Mouse (Mus musculus) midbrain, embryonic 15.5 days (tissue): ENCODE data around the gene Dennd2a. TPM values are rescaled to one million over a fixed set of nuclear protein-coding genes. Genes with fewer than 3 reads are reported as not detected.

ENCODE experiments used
- ATAC-seq: fragments of 200-750 bp; cut with Nextera tagmentation; replicated peaks from 2 replicates; pipeline ENCODE4 v1.8.0; 2017; ENCODE audit warnings: moderate TSS enrichment
- H3K27ac ChIP-seq: fragments of 300-500 bp; sonication (generic); 2 replicates; pipeline ENCODE4 v1.5.1; 2015; ENCODE audit warnings: mild to moderate bottlenecking, inconsistent platforms
- H3K27me3 ChIP-seq: fragments of 300-500 bp; sonication (generic); replicated peaks from 2 replicates; pipeline ENCODE4 v1.6.1; 2015; ENCODE audit warnings: inconsistent platforms
- H3K36me3 ChIP-seq: fragments of 300-500 bp; sonication (generic); replicated peaks from 2 replicates; pipeline ENCODE4 v1.6.1; 2015; ENCODE audit warnings: inconsistent platforms
- H3K4me1 ChIP-seq: fragments of 300-500 bp; sonication (generic); 2 replicates; pipeline ENCODE4 v1.6.1; 2015; ENCODE audit warnings: inconsistent platforms
- H3K4me2 ChIP-seq: fragments of 300-500 bp; sonication (generic); 2 replicates; pipeline ENCODE4 v1.6.1; 2015; ENCODE audit warnings: inconsistent platforms, mild to moderate bottlenecking, moderate library complexity
- H3K4me3 ChIP-seq: fragments of 300-500 bp; sonication (generic); 2 replicates; pipeline ENCODE4 v1.5.1; 2015; ENCODE audit warnings: mild to moderate bottlenecking, inconsistent platforms
- H3K9ac ChIP-seq: fragments of 300-500 bp; sonication (generic); 2 replicates; pipeline ENCODE4 v1.6.1; 2015; ENCODE audit warnings: mild to moderate bottlenecking, inconsistent platforms
- H3K9me3 ChIP-seq: fragments of 300-500 bp; sonication (generic); 2 replicates; pipeline ENCODE4 v1.6.1; 2016; ENCODE audit warnings: inconsistent platforms
- WGBS: fragments of 180-500 bp; shearing (Covaris S2); methylation state at CpG from one replicate; pipeline ENCODE4 v1.1.7; 2015; ENCODE audit warnings: mixed read lengths; 5-methylcytosine and 5-hydroxymethylcytosine counted together
- polyA plus RNA-seq: library from polyadenylated mRNA; unstranded; fragments of >200 nt; fragmentation: Nextera tagmentation; extraction: Ambion mirVana; gene quantifications from 2 replicates; pipeline ENCODE4 v1.2.1, GENCODE M21; 2015

Gene Dennd2a
- polyA plus RNA-seq, 1 experiment from 2014 or later = 21.0 TPM

DNA sequence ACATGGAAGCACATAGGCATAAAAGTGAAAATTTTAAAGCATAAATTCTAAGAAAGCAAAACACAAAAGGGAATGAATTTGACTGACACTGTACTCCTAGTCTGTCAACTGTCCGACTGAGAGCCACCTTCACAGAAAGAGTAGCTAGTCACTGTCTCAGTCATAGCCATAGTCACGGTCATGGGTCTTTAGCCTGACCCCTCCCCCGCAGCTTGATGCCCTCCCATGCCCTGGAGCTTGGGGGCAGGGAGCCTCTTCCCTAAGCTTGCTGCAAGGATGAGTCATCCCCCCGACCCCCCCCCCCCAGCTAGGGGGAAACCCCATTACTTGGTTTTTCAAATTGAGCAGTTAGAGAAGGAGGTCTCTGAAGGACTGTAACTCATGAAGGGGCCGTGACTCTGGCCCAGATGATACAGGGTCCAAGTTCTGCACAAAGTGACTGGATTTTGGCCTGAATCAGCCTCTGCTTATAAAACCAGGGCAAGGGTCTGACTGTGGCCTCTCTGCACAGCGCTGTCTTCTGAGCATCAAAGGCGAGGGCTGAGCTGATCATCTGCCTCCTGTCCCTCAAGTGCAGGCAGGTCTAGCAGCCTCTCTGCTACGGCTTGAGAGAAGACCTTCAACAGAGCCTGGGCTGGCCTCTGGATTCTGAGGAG lies 5.6 kb downstream of the Dennd2a start:
- Histone ChIP-seq H3K27me3 (no peaks in the 10 kb centered on the region), H3K9ac (no peak overlapping the region), H3K4me3 (no peak overlapping the region), H3K36me3 (no peaks in the 10 kb centered on the region), H3K27ac (no peak overlapping the region), H3K4me2 (no peak overlapping the region), H3K4me1 (peaks cover 35% of the 10 kb centered on the region), H3K9me3 (no peaks in the 10 kb centered on the region)
- 62% methylated on average over 8 of the region's 8 CpGs for whole genome bisulfite sequencing
- no peak for ATAC-seq

DNA sequence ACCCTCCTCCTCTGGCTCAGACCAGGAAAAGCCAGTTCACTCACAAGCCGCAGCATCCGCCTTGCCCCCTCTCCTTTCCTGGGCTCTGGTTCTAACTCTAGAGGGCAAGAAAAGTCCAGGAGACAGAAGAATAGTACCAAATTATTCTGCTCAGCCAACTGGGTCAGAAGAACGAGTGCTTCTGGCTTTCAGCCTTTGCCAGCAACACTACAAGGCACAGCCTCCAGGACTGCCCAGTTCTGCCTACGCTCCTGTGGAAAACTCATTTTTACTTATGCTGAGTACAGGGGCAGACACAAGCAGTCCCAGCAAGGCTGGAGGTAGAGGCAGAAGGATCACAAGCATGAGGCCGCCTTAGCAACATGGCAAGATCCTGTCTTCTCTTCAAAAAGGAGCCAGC lies 9.6 kb downstream of the Dennd2a start:
- Histone ChIP-seq H3K36me3 (no peaks in the 10 kb centered on the region), H3K4me1 (peaks cover 33% of the 10 kb centered on the region), H3K27ac (no peak overlapping the region), H3K9ac (no peak overlapping the region), H3K9me3 (no peaks in the 10 kb centered on the region), H3K4me2 (no peak overlapping the region), H3K27me3 (no peaks in the 10 kb centered on the region), H3K4me3 (no peak overlapping the region)
- WGBS = 75% methylated on average over 5 of the region's 5 CpGs
- no peak for ATAC-seq

DNA sequence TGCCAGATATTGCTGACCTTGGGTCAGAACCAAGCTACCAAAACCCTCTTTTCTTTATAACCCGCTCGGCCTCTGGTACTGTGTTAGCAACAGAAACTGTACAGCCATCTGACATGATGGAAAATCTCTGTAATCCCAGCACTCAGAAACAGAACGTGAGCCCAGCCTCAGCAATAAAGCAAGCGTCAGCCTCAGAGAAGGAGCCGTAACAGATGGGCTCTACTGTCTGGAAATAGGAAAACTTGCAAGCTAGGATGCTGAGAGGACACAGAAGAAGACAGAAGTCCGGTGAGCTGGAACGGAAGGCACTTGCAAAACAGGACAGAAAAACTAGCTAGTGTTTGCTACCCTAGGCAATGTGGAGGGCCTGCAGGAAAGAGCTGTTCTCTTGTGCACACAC lies 12.2 kb downstream of the Dennd2a start:
- no peaks in the 10 kb centered on the region for H3K9me3 ChIP-seq
- peaks cover 40% of the 10 kb centered on the region for H3K4me1 ChIP-seq
- H3K27ac ChIP-seq = 0 out of 2 replicates have a peak overlapping the region, but pooled peaks have one; percentile 4
- no peaks in the 10 kb centered on the region for H3K27me3 ChIP-seq
- H3K9ac ChIP-seq = no peak overlapping the region
- no peaks in the 10 kb centered on the region for H3K36me3 ChIP-seq
- H3K4me3 ChIP-seq = no peak overlapping the region
- ATAC-seq = no peak
- H3K4me2 ChIP-seq = no peak overlapping the region
- WGBS = 85% methylated on average over 7 of the region's 7 CpGs

DNA sequence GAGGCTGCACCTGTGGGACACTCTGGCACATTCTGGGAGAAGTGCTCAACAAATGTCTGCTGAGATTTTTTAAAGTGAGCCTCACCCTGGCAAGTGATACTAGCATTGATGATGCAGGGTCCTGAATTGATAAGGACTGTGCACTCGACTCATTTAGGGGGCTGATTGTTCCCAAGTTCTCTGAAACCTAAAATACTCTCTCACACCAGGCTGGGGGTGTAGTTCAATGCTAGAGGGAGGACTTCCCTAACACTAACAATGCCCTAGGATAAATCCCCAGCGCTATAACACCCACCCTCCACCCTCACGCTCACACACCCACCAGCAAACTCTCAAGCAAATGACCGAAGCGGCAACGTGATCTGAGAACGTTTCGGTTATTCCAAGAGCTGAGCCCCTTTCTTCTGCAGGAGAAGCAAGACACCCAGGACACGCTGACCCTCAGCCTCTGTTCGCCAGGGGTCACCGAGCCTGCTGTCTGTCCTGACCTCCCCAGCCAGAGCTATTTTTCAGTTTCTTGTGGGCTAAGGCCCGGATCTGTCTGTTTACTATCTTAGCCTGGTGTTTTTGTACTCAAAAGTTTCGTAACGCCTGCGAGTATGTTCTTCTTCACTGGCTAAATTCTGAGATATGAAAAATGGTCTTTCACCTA lies 13.8 kb downstream of the Dennd2a start:
- Histone ChIP-seq H3K27ac (peak overlapping the region; percentile 71), H3K9me3 (no peaks in the 10 kb centered on the region), H3K27me3 (no peaks in the 10 kb centered on the region), H3K36me3 (no peaks in the 10 kb centered on the region), H3K4me3 (no peak overlapping the region), H3K9ac (no peak overlapping the region), H3K4me1 (peaks cover 54% of the 10 kb centered on the region), H3K4me2 (no peak overlapping the region)
- WGBS = 22% methylated on average over 15 of the region's 15 CpGs
- ATAC-seq = no peak

DNA sequence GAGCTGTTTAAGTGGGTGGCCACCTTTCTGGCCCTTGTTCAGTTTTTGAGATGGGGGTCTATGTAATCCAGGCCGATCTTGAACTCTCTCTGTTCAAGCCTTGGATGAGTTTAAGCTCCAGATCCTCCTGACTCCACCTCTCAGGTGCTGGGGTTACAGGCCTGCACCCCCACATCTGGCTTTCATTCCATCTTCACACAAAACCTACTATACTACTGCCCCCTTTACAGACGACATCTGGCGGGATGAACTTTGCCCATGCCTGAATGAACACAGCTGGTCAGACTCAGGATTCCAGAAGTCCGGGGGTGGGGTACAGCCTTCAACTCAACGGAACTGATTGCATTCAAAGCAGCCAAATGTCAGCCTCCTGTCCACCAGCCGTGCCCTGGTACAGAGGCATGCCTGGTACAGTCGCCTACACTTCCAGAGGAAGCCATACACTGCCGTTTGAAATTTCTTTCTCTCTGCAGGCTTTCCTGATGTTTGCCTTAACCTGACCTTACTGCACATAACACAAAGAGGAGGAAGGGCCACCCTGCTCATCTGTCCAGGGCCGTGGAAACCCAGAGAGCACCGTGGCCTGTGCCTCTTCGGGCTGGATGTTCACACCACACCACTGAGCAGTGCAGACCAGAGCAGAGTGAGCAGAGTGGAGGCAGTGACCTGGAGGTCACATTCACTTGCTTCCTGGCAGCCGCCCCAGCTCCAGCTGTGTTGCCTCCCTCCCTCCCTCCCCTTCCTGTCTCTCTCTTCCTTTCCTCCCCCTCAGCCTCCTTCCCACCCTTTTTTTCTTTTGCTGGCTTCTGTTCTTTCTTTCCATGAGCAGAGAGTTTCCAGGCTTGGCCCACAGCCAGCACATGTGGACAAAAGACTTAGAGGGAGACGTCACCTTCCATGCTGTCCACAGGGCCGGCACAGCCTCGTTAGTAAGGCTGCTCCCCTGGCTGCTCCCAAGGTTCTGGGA lies 14.8 kb downstream of the Dennd2a start:
- peak overlapping the region; percentile 71 for H3K27ac ChIP-seq
- ATAC-seq = peak; percentile 77

DNA sequence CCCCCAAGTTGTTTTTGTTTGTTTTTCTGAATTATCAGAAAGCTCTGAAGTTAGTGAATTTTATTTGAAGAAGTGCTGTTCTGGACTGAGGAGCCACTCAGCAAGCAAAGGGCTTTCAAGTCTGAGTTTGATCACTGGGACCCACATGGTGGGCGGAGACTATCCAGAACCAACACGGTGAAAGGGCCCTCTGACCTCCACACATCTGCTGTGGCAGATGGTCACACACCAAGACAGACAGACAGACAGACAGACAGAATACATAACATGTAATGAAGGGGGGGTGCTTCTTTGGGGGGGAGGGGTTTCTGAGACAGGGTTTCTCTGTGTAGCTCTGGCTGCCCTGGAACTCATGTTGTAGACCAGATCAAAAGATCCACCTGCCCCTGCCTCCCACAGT lies 17.1 kb downstream of the Dennd2a start:
- Histone ChIP-seq H3K9me3 (no peaks in the 10 kb centered on the region), H3K4me3 (no peak overlapping the region), H3K4me1 (peaks cover 57% of the 10 kb centered on the region), H3K27ac (no peak overlapping the region), H3K36me3 (no peaks in the 10 kb centered on the region), H3K27me3 (no peaks in the 10 kb centered on the region), H3K9ac (no peak overlapping the region), H3K4me2 (no peak overlapping the region)
- WGBS = 48% methylated on average over 2 of the region's 2 CpGs
- no peak for ATAC-seq

More for the DNA sequence above, 14.8 kb downstream of the Dennd2a start:
- Histone ChIP-seq H3K27me3 (no peaks in the 10 kb centered on the region), H3K36me3 (no peaks in the 10 kb centered on the region), H3K9ac (no peak overlapping the region), H3K4me1 (peaks cover 59% of the 10 kb centered on the region), H3K9me3 (no peaks in the 10 kb centered on the region), H3K4me3 (no peak overlapping the region), H3K4me2 (peak overlapping the region; percentile 21; the same call in 1 of the 2 replicates)
- WGBS = 17% methylated on average over 15 of the region's 15 CpGs

DNA sequence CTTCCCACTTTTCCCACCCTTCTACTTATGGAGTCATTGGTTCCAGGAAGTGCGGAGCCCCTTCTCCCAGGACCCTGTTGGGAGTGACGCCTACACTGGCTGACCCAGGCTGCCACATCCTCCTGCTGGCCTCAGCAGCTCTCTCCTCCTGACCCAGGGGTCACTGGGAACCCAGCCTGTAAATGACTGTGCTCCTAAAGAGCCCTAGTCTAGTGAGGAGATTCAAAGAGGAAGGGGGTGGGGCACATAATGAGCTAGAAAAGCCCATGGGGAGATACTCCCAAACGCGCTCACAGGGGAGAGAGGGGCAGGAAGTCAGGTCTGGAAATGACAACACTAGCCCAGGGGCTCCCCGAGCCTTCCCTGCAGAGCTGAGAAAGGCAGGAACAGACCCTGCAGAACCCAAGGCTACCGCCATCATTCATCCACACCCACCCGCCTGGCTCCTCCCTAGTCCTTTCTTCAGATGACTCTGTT lies 17.9 kb downstream of the Dennd2a start:
- Histone ChIP-seq H3K4me2 (peak overlapping the region; percentile 28), H3K9ac (0 out of 2 replicates have a peak overlapping the region, but pooled peaks have one; percentile 10)
- ATAC-seq = no peak

DNA sequence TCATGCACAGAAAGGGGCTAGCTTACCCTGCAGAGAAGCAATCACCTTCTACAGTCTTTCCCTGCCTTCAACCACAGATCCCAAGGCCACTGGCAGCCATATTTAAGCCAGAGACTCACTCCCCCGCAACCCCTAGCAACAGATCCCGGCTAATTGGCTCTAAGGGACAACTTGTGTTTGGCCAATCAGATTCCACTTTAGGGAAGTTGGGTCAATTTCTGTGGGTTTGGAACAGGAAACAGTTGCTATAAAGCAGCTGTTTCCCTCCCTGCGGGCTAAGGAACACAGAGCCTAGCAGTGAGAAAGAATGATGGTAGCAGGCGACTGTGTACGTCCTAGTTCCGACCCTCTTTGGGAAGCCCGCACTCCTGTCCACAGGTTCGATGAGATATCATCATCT lies 19.4 kb downstream of the Dennd2a start:
- H3K4me2 ChIP-seq = no peak overlapping the region
- H3K9me3 ChIP-seq = no peaks in the 10 kb centered on the region
- no peak overlapping the region for H3K9ac ChIP-seq
- no peak for ATAC-seq
- H3K4me3 ChIP-seq = no peak overlapping the region
- H3K27me3 ChIP-seq = no peaks in the 10 kb centered on the region
- no peak overlapping the region for H3K27ac ChIP-seq
- no peaks in the 10 kb centered on the region for H3K36me3 ChIP-seq
- H3K4me1 ChIP-seq = peaks cover 34% of the 10 kb centered on the region
- WGBS = 82% methylated on average over 8 of the region's 8 CpGs

More for the DNA sequence above, 17.9 kb downstream of the Dennd2a start:
- peak overlapping the region; percentile 35; the same call in 1 of the 2 replicates for H3K27ac ChIP-seq
- H3K9me3 ChIP-seq = no peaks in the 10 kb centered on the region
- no peaks in the 10 kb centered on the region for H3K36me3 ChIP-seq
- WGBS = 17% methylated on average over 7 of the region's 7 CpGs
- H3K4me3 ChIP-seq = no peak overlapping the region
- H3K4me1 ChIP-seq = peaks cover 49% of the 10 kb centered on the region
- no peaks in the 10 kb centered on the region for H3K27me3 ChIP-seq

DNA sequence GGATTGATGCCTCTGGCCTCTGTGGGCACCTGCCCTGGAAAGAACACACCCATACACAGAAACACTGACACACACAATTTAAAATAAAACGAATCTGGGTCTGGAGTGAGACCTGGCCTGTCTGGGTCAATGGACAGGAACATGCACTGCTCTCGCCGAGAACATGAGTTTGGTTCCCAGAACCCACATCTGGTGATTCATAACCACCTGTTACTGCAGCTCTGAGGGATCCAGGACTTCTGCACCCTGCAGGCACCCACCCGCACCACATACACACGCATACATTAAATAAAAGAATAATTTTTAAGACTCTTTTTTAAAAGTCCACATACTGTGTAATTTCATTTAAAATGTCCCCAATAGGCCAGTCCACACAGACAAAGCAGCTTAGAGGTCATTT lies 20.4 kb downstream of the Dennd2a start:
- Histone ChIP-seq H3K4me2 (no peak overlapping the region), H3K4me3 (no peak overlapping the region), H3K27ac (no peak overlapping the region), H3K4me1 (peaks cover 24% of the 10 kb centered on the region), H3K9ac (no peak overlapping the region), H3K27me3 (no peaks in the 10 kb centered on the region), H3K9me3 (no peaks in the 10 kb centered on the region), H3K36me3 (no peaks in the 10 kb centered on the region)
- WGBS = 98% methylated on average over 5 of the region's 5 CpGs
- no peak for ATAC-seq

DNA sequence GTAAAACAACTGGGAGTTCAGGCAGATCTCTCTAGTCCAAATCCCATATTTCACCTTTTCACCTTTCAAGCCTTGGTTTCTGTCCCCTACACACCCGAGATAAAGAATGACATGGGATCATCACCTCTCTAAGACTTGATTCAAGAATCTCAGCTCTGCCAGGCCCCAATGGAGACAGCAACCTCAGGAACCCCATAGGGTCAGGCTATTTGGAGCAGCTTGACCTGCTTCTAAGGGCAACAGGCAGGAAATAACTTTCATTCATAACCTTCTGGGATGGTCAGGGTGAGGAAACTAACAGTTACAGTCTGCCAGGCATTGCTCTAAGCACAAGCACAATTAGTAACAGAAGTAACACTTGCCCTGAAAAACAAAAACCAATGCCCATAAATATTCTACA lies 21.0 kb downstream of the Dennd2a start:
- no peak overlapping the region for H3K4me3 ChIP-seq
- no peak overlapping the region for H3K27ac ChIP-seq
- no peak overlapping the region for H3K4me2 ChIP-seq
- 72% methylated on average over 1 of the region's 1 CpGs for WGBS
- no peaks in the 10 kb centered on the region for H3K9me3 ChIP-seq
- H3K36me3 ChIP-seq = no peaks in the 10 kb centered on the region
- H3K4me1 ChIP-seq = peaks cover 24% of the 10 kb centered on the region
- no peaks in the 10 kb centered on the region for H3K27me3 ChIP-seq
- no peak overlapping the region for H3K9ac ChIP-seq
- ATAC-seq = no peak

DNA sequence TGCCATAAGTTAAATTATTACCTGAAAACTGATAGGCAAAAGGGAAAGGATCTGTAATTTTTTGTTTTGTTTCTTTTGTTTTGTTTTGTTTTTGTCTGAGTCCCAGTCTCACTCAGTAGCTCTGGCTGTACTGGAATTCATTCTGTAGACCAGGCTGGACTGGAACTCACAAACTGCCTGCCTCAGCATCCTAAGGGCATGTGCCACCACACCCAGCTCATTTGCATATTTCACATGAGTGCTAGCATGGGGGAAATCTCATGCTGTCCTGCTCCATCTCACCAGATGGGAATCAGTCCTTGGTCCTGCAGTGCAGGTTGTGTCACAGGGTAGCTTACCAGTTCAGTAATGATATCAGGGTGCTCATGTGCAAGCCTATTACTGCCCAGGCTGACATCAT lies 22.7 kb downstream of the Dennd2a start:
- no peak for ATAC-seq
- Histone ChIP-seq H3K4me2 (no peak overlapping the region), H3K4me3 (no peak overlapping the region)

More for the DNA sequence above, 22.7 kb downstream of the Dennd2a start:
- no peak overlapping the region for H3K27ac ChIP-seq
- no peak overlapping the region for H3K9ac ChIP-seq
- no peaks in the 10 kb centered on the region for H3K36me3 ChIP-seq
- H3K27me3 ChIP-seq = no peaks in the 10 kb centered on the region
- H3K4me1 ChIP-seq = peaks cover 14% of the 10 kb centered on the region
- no peaks in the 10 kb centered on the region for H3K9me3 ChIP-seq
